Mouse (Mus musculus): Measurements from ENCODE around the gene Lrrc10.

DNA sequence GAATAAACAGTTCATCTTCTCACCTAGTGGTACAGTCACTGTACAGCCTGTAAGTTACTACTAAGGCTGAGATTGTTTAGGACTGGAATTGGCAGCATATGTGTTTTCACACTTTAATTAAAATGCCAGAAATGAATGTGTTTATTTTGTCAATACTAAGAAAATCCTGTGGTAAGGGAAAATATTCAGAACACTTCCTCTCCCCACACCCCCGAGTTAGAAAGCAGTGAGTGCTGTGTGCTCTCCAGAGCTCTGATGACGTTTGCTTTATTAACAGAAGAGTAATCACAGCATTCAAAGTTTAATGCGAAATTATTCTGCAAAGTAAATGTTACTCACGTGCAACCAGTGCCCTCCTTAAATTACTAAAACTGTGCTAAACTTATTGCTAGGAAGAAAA, 44.5 kb downstream of the Lrrc10 start:
- TF ChIP-seq CTCF (IDR thresholded peaks at IDR 0.05) = no peak
- no peak for TF ChIP-seq POLR2A (IDR thresholded peaks at IDR 0.05; ENCODE audit: insufficient read depth, low read depth, low read length)
